27 mouse cellular contexts compared by ENCODE assay signal in genomic region chr16:91639161-91639560, GRCm38 (mm10). TPM values are rescaled to one million over a fixed set of nuclear protein-coding genes. Genes with fewer than 3 reads are reported as not detected.
DNase-seq lines count a peak whose midpoint lies in the region; ATAC-seq and TF ChIP-seq lines count a peak whose summit lies in the region.
"Had no signal": no experiment of that assay in that cellular context is flagged by ENCODE, and none has a peak within 500 bp of the region (broad histone marks: within the 10 kb centered on the region; RNA-seq: fewer than 3 reads in every experiment).

No protein-coding gene starts in this region.

- DNase-seq in adrenal gland, adult (ENCODE audit: inconsistent age in 2 of 2, low spot score in 1 of 2), result peak; percentile 80
- no peak for DNase-seq in adrenal gland, postnatal 4 days (ENCODE audit: low spot score in 2 of 2)
- no peak for DNase-seq in layer of hippocampus, adult 2 months (ENCODE audit: low spot score in 2 of 2)
- DNase-seq in layer of hippocampus, postnatal 14 days (ENCODE audit: low spot score in 2 of 2), result no peak
- peak; percentile 64 for DNase-seq in adrenal gland, postnatal 10 days
- peak; percentile 84 for DNase-seq in testis, postnatal 10 days (ENCODE audit: low spot score)
- no peak for DNase-seq in thymus, postnatal 0 days (ENCODE audit: low spot score)
- DNase-seq: cerebellum, adult 2 months; cerebellum, postnatal 14 days; gastrocnemius, adult 2 months; gastrocnemius, postnatal 36 days; heart, postnatal 14 days; kidney, adult 11 months; kidney, postnatal 14 days; liver; lung, adult 2 months; lung, postnatal 14 days; midbrain, embryonic 14.5 days; thymus, postnatal 14 days had no signal

- peak overlapping the region; percentile 48 for H3K27ac ChIP-seq in layer of hippocampus, adult 2 months
- H3K27ac ChIP-seq: embryonic facial prominence, embryonic 10.5 days; embryonic facial prominence, embryonic 15.5 days; gastrocnemius, adult 2 months; hindbrain, embryonic 10.5 days; hindbrain, embryonic 15.5 days; liver, embryonic 14.5 days had no signal

- no peak for ATAC-seq in cerebellum, adult (ENCODE audit: insufficient number of reproducible peaks, low FRiP score, low TSS enrichment)
- ATAC-seq: forebrain, embryonic 14.5 days; inflammation-experienced regulatory T-cells, adult 6 months had no signal

- no peak for TF ChIP-seq CTCF in layer of hippocampus, adult 2 months (conservative IDR thresholded peaks at IDR 0.05)

- H3K4me3 ChIP-seq in layer of hippocampus, adult 2 months, result no peak overlapping the region
- H3K4me3 ChIP-seq: embryonic facial prominence, embryonic 10.5 days; embryonic facial prominence, embryonic 15.5 days; gastrocnemius, adult 2 months; hindbrain, embryonic 10.5 days; hindbrain, embryonic 15.5 days had no signal

RNA-seq across cellular contexts. Expression of gene Gart, which starts 7.6 kb away (rescaled TPM):
- total RNA-seq in adrenal gland, postnatal 4 days (2021), result 100 to 1,000 TPM; 117 to 118 TPM
- 10 to 100 TPM; 52.9 to 54.3 TPM for total RNA-seq in layer of hippocampus, adult 2 months (2021)
- total RNA-seq in layer of hippocampus, postnatal 14 days (2021), result 10 to 100 TPM; 45.7 to 56.7 TPM
- total RNA-seq in adrenal gland, postnatal 10 days (2021), result 10 to 100 TPM; 93.3 to 94.2 TPM
- 125 and 133 TPM in 2 replicates for polyA plus RNA-seq in thymus, postnatal 0 days (2015; fragmentation: Nextera tagmentation; extraction: Ambion mirVana)

RNA-seq across cellular contexts. Expression of gene Son, which starts 8.1 kb away (rescaled TPM):
- total RNA-seq in adrenal gland, postnatal 4 days (2021), result 100 to 1,000 TPM; 265 to 299 TPM
- total RNA-seq in layer of hippocampus, adult 2 months (2021), result 100 to 1,000 TPM; 259 to 285 TPM
- 100 to 1,000 TPM; 224 to 256 TPM for total RNA-seq in layer of hippocampus, postnatal 14 days (2021)
- total RNA-seq in adrenal gland, postnatal 10 days (2021), result 100 to 1,000 TPM; 169 to 238 TPM
- 132 and 172 TPM in 2 replicates for polyA plus RNA-seq in thymus, postnatal 0 days (2015; fragmentation: Nextera tagmentation; extraction: Ambion mirVana)

RNA-seq across cellular contexts. Expression of gene Dnajc28, which starts 20.3 kb away (rescaled TPM):
- total RNA-seq in adrenal gland, postnatal 4 days (2021), result 1 to 10 TPM; 5.6 to 8.7 TPM
- total RNA-seq in layer of hippocampus, adult 2 months (2021), result 10 to 100 TPM; 10.3 to 10.5 TPM
- 1 to 10 TPM; 5.0 to 6.5 TPM for total RNA-seq in layer of hippocampus, postnatal 14 days (2021)
- total RNA-seq in adrenal gland, postnatal 10 days (2021), result 10 to 100 TPM; 10.9 to 15.4 TPM
- 2.3 and 3.3 TPM in 2 replicates for polyA plus RNA-seq in thymus, postnatal 0 days (2015; fragmentation: Nextera tagmentation; extraction: Ambion mirVana)

RNA-seq across cellular contexts. Expression of gene Tmem50b, which starts 41.6 kb away (rescaled TPM):
- 10 to 100 TPM; 29.2 to 29.8 TPM for total RNA-seq in adrenal gland, postnatal 4 days (2021)
- 100 to 1,000 TPM in 1 of 2 experiments, 10 to 100 TPM in 1; 97.3 to 104 TPM for total RNA-seq in layer of hippocampus, adult 2 months (2021)
- total RNA-seq in layer of hippocampus, postnatal 14 days (2021), result 100 to 1,000 TPM; 126 to 142 TPM
- total RNA-seq in adrenal gland, postnatal 10 days (2021), result 10 to 100 TPM; 33.8 to 38.3 TPM
- polyA plus RNA-seq in thymus, postnatal 0 days (2015; fragmentation: Nextera tagmentation; extraction: Ambion mirVana), result 33.9 and 38.5 TPM in 2 replicates

RNA-seq across cellular contexts. Expression of gene Donson, which starts 49.4 kb away (rescaled TPM):
- total RNA-seq in adrenal gland, postnatal 4 days (2021), result 10 to 100 TPM; 15.0 to 21.0 TPM
- total RNA-seq in layer of hippocampus, adult 2 months (2021), result 10 to 100 TPM; 24.4 to 28.8 TPM
- total RNA-seq in layer of hippocampus, postnatal 14 days (2021), result 10 to 100 TPM; 24.6 TPM
- total RNA-seq in adrenal gland, postnatal 10 days (2021), result 10 to 100 TPM in 1 of 2 experiments, 1 to 10 TPM in 1; 8.4 to 11.6 TPM
- polyA plus RNA-seq in thymus, postnatal 0 days (2015; fragmentation: Nextera tagmentation; extraction: Ambion mirVana), result 21.8 and 23.2 TPM in 2 replicates

Comparison
In these comparisons a context has a peak if more than half of its experiments do, and no peak if none do; other contexts are left out.
1. DNase-seq: peak in adrenal gland, adult (2 of 2), adrenal gland, postnatal 10 days (single experiment) and testis, postnatal 10 days (single experiment); none in adrenal gland, postnatal 4 days (0 of 2), layer of hippocampus, adult 2 months (0 of 2), layer of hippocampus, postnatal 14 days (0 of 2) and thymus, postnatal 0 days (single experiment).